Mouse (Mus musculus) ES-E14 (cell line): Measurements from ENCODE around the gene Bola2.

Source experiments
- MAFK ChIP-seq: IDR thresholded peaks from 2 replicates; pipeline ENCODE4 v1.6.1; 2014; ENCODE audit warnings: mild to moderate bottlenecking, low read depth, low read length, inconsistent platforms; ENCODE audit not compliant: insufficient read depth
- ZC3H11A ChIP-seq: IDR thresholded peaks from 2 replicates; pipeline ENCODE4 v1.6.1; 2012; ENCODE audit warnings: low read depth, mild to moderate bottlenecking, inconsistent platforms, low read length, borderline replicate concordance

DNA sequence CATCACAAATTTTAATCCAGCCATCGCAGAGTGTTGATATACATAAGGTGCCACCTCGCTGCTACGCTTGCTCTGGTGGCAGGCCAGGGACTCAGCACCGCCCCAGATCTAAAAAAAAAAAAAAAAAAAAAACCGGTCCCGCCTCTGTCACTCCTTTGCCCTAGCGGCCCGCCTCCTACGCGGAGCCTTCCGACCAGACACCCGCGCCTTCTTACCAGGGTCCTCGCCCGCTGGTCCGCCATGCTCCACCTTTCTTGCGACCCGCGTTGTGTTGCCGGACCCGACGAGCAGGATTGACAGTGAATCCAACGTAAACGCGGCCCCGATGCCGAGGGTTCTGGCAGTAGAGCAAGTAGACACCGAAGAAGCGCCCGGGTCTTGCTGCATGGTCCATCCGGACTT is at the start of gene Bola2:
- TF ChIP-seq MAFK = no peak
- TF ChIP-seq ZC3H11A = no peak
